Mouse (Mus musculus): ENCODE measurements around the gene Aff4. TPM values are rescaled to one million over a fixed set of nuclear protein-coding genes. Genes with fewer than 3 reads are reported as not detected.
A peak's percentile ranks its signal among the peaks of the same experiment; 100 is the strongest.
"Not testable (repeated sequence)": the region's sequence is repeated elsewhere in the genome, so short reads cannot be mapped to it uniquely, and the experiment has no call there.

Gene Aff4
- polyA plus RNA-seq (2015; fragmentation: Nextera tagmentation; extraction: Ambion mirVana), result 30.5 and 37.7 TPM in 2 replicates

DNA sequence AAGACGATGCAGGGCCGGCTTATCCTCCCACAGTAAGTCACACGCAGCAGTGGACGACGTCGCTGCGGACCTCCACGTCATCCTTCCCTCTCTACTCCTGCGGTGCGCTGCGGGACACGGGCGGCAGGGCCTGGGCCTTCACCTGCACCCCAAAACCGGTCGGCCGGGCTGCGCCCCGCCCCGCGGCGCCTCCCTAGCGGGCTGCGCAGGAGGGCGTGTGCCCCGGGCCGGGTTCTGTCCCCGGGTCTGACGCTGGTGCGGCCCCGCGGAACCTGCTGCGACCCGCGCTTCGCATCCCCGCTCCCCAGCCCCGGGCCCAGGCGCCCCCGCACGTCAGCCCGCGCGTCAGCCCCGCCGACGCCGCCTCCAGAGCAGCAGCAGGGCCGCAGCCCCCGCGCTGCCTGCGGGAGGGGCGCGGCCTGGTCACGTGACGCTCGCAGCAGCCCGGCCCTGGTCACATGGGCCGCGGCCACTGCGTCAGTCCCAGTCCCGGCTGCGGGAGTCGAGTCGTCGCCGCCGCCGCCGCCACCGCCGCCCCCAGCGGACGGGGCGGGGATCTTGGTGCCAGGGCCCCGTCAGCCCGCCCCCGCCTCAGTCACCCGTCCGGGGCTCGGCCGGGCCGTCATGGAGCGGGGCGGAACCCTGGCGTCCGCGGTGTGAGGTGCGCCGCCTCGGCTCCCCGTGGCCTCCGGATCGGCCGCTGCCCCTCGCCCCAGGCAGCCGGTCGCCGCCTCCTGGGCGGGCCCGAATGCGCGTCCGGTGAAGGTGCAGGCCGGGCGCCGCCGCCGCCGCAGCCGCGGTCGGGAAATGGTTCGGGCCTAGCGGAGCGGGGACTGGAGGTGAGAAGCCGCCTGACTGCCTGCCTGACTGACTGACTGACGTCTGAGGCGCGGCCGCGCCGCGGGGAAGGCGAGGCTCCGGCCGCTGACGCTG, at the start of gene Aff4:
Aff4 (plus strand) TSS at position 543 of the 933 bp plus-strand sequence.
- H3K27ac ChIP-seq, result peak within 1 kb of the TSS; percentile 99
- WGBS, result under 1% methylated on average over 113 of the region's 127 CpGs
- peak within 1 kb of the TSS; percentile 99 for H3K4me3 ChIP-seq
- H3K27me3 ChIP-seq, result no peaks in the 10 kb centered on the region
- no peaks in the 10 kb centered on the region for H3K9me3 ChIP-seq (replicated peaks)
- no peaks in the 10 kb centered on the region for H3K36me3 ChIP-seq
- H3K4me2 ChIP-seq, result peak within 1 kb of the TSS; percentile 77
- ATAC-seq (replicated peaks; ENCODE audit: insufficient number of reproducible peaks, insufficient read depth, low FRiP score, low read depth), result peak; percentile 93
- peak within 1 kb of the TSS; percentile 99 for H3K9ac ChIP-seq
- H3K4me1 ChIP-seq (replicated peaks), result peaks cover 10% of the 10 kb centered on the region

DNA sequence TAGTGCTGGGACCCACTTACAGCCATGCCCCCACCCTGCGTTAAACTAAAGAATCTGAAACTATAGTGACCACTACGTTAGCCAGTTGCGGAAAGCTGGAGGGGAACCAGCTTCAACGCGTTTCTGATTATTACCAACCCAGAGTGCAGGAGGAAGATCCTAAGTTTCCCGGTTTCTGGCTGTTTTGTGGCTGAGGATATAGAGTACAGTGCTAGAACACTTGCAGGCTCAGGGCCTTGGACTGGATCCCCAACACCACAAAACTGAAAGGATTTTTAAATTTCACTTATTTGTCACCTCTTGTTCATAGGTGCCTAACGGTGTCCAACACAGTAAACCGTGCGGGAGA, 49.5 kb upstream of the Aff4 start:
- WGBS, result 47% methylated on average over 9 of the region's 9 CpGs
- peak overlapping the region; percentile 99 for H3K27ac ChIP-seq
- H3K36me3 ChIP-seq, result no peaks in the 10 kb centered on the region
- no peak for ATAC-seq (replicated peaks; ENCODE audit: insufficient number of reproducible peaks, insufficient read depth, low FRiP score, low read depth)
- H3K4me2 ChIP-seq, result peak overlapping the region; percentile 76
- H3K4me3 ChIP-seq, result peak overlapping the region; percentile 74
- H3K4me1 ChIP-seq (replicated peaks), result peaks cover 28% of the 10 kb centered on the region
- no peaks in the 10 kb centered on the region for H3K27me3 ChIP-seq
- no peaks in the 10 kb centered on the region for H3K9me3 ChIP-seq (replicated peaks)
- H3K9ac ChIP-seq, result peak overlapping the region; percentile 35

DNA sequence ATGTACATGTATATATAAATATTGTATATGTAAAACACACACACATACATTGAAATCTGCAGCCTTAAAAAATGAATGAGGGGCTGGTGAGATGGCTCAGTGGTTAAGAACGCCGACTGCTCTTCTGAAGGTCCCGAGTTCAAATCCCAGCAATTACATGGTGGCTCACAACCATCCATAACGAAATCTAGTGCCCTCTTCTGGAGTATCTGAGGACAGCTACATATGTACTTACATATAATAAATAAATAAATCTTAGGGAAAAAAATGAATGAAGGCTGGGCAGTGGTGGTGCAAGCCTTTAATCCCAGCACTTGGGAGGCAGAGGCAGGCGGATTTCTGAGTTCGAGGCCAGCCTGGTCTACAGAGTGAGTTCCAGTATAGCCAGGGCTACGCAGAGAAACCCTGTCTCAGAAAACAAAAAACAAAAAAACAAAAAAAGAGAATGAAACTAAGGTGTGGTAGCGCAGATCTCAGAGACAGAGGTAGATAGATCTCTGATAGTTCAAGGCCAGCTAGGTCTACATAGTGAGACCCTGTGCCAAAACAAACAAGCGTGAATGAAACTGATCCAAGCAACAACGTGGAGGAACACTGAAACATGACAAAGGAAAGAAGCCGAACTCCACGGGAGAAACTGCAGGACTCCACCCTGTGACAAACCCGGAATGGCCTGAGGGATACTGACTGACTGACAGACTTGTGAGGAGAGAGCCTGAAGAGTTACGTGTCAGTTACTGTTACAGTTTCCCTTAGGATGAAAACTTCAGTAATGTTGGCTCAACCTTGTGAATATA, 46.4 kb upstream of the Aff4 start:
- no peak overlapping the region for H3K4me3 ChIP-seq
- no peaks in the 10 kb centered on the region for H3K36me3 ChIP-seq
- H3K27me3 ChIP-seq, result no peaks in the 10 kb centered on the region
- peaks cover 28% of the 10 kb centered on the region for H3K4me1 ChIP-seq (replicated peaks)
- no peak for ATAC-seq (replicated peaks; ENCODE audit: insufficient number of reproducible peaks, insufficient read depth, low FRiP score, low read depth)
- no peaks in the 10 kb centered on the region for H3K9me3 ChIP-seq (replicated peaks)
- H3K4me2 ChIP-seq, result no peak overlapping the region
- no peak overlapping the region for H3K9ac ChIP-seq
- 81% methylated on average over 14 of the region's 14 CpGs for WGBS
- no peak overlapping the region for H3K27ac ChIP-seq

DNA sequence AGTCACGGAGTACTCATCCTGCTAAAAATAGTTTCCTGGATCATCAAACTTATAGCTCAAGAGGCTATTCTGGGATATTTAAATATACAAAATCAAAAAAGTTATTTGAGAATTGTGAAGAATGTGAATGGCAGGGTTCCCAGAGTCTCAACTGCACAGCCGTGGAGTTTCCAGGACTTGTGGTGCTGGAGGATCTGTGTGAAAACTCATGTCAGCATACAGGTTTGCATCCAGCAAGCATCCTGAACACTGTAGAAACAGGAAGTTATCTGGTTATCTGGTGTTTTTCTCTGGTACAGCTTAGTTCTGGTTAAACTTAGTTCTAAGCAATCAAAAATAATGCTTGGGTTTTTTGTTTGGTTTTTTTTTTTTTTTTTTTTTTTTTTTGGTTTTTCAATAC, 43.7 kb upstream of the Aff4 start:
- Histone ChIP-seq H3K4me1 (replicated peaks) (peaks cover 25% of the 10 kb centered on the region), H3K27ac (peak overlapping the region; percentile 95), H3K27me3 (no peaks in the 10 kb centered on the region), H3K9me3 (replicated peaks) (no peaks in the 10 kb centered on the region), H3K4me2 (no peak overlapping the region), H3K9ac (no peak overlapping the region), H3K36me3 (no peaks in the 10 kb centered on the region), H3K4me3 (no peak overlapping the region)
- WGBS, result 17% methylated on average over 2 of the region's 2 CpGs
- no peak for ATAC-seq (replicated peaks; ENCODE audit: insufficient number of reproducible peaks, insufficient read depth, low FRiP score, low read depth)

DNA sequence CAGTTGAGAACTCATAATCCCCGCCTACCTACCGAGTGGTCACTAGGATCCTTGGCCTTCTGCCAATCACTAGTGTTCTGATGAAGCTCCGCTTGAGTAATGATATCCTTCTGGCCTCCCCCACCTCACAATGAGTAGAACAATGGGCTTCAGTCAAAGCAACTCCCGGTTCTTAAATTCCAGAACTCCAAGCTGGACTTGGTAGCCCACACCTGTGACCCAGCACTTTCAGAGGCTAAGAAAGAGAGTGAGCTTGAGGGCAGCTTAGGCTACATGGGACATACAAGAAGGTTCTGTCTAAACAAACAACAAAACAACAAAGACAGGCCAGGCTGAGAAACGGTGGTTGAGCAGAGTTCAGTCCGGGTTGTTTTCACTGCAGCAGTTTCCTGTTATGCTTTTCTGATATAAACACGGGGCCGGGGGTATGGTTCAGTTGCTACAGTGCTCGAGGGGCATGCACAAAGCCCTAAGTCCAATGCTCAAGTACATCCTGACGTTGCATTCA, 43.0 kb upstream of the Aff4 start:
- Histone ChIP-seq H3K27ac (peak overlapping the region; percentile 95), H3K9ac (no peak overlapping the region), H3K36me3 (no peaks in the 10 kb centered on the region), H3K9me3 (replicated peaks) (no peaks in the 10 kb centered on the region), H3K27me3 (no peaks in the 10 kb centered on the region), H3K4me2 (no peak overlapping the region), H3K4me3 (no peak overlapping the region), H3K4me1 (replicated peaks) (peaks cover 25% of the 10 kb centered on the region)
- 42% methylated on average over 10 of the region's 10 CpGs for WGBS
- 0 out of 2 replicates have a peak, but pooled peaks have one; percentile 24 for ATAC-seq (replicated peaks; ENCODE audit: insufficient number of reproducible peaks, insufficient read depth, low FRiP score, low read depth)

DNA sequence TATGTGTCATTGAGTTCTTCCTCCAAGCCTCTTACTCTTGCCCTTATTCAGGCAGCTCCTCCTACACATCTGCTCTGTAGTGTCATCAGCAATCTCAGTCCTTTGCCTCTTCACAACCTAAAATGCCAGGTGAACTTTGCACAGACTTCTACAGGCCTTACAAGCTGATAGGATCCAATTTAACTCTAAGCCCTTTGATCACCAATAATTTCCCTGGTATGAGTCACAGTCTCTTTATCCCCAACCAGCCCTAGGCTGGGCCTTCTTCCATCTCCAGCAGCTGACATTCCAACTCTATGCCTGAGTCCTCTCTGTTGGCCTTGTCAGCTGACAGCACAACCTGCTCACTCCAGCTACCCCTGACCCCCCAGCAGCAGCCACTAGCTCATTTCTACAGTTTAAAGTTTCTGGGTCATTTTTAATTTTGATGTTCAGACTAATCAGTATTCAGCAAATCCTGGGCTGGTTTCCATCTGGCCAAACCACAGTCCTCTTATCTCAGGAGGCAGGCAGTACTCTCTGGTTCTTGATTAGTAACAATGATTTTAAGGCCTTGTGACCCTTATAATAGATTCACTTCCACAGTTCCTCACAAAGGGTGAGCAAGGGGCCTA, 42.3 kb upstream of the Aff4 start:
- Histone ChIP-seq H3K9ac (no peak overlapping the region), H3K4me2 (peak overlapping the region; percentile 10; the same call in 1 of the 2 replicates), H3K27ac (peak overlapping the region; percentile 95), H3K27me3 (no peaks in the 10 kb centered on the region), H3K4me1 (replicated peaks) (peaks cover 25% of the 10 kb centered on the region), H3K36me3 (no peaks in the 10 kb centered on the region), H3K9me3 (replicated peaks) (no peaks in the 10 kb centered on the region), H3K4me3 (no peak overlapping the region)
- ATAC-seq (replicated peaks; ENCODE audit: insufficient number of reproducible peaks, insufficient read depth, low FRiP score, low read depth), result peak; percentile 72

DNA sequence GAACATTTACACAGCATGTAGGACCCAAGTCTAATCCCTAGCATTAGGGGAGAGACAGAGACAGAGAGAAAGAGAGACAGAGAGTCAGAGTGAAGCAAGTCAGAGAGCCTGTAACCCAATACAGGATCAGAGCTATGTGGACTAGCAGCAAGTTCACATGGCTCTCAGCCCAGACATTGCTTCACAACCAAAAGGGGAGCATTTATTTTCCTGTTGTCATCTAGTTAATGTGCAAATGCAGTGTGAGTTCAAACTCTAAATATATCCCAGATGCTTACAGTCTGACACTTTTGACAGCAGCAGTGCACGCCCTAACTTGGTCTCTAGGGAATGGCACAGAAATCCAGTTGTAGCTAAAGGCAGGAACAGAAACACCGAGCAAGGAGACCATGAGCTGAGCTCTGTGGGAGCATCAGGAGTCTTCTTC, 41.7 kb upstream of the Aff4 start:
- Histone ChIP-seq H3K9ac (no peak overlapping the region), H3K4me2 (peak overlapping the region; percentile 10; the same call in 1 of the 2 replicates), H3K36me3 (no peaks in the 10 kb centered on the region), H3K27me3 (no peaks in the 10 kb centered on the region), H3K4me3 (no peak overlapping the region), H3K4me1 (replicated peaks) (peaks cover 25% of the 10 kb centered on the region), H3K27ac (peak overlapping the region; percentile 95), H3K9me3 (replicated peaks) (no peaks in the 10 kb centered on the region)
- ATAC-seq (replicated peaks; ENCODE audit: insufficient number of reproducible peaks, insufficient read depth, low FRiP score, low read depth), result peak; percentile 85
- WGBS, result 10% methylated on average over 2 of the region's 2 CpGs

DNA sequence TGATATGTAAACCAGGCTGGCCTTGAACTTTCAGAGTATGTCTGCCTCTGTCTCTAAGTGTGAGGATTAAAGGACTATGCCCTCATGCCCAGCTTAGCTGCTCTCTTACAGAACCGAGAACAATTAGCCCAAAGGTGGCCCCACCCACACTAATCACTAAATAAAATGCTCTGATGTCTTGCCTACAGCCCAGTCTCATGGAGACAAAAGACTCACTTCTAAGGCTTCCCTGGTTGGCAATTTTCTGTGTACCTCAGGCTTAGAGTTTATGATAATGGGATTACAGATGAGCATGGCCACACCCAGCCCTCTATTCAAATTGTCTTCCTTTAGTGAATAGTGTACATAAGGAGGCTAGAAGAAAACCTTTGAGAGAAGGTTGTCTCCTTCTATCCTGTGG, 39.2 kb upstream of the Aff4 start:
- WGBS, result 52% methylated on average over 1 of the region's 1 CpGs
- Histone ChIP-seq H3K4me3 (no peak overlapping the region), H3K4me2 (no peak overlapping the region), H3K36me3 (no peaks in the 10 kb centered on the region), H3K9me3 (replicated peaks) (no peaks in the 10 kb centered on the region), H3K27me3 (no peaks in the 10 kb centered on the region), H3K4me1 (replicated peaks) (peaks cover 25% of the 10 kb centered on the region), H3K27ac (peak overlapping the region; percentile 4; the same call in 1 of the 2 replicates), H3K9ac (no peak overlapping the region)
- no peak for ATAC-seq (replicated peaks; ENCODE audit: insufficient number of reproducible peaks, insufficient read depth, low FRiP score, low read depth)

DNA sequence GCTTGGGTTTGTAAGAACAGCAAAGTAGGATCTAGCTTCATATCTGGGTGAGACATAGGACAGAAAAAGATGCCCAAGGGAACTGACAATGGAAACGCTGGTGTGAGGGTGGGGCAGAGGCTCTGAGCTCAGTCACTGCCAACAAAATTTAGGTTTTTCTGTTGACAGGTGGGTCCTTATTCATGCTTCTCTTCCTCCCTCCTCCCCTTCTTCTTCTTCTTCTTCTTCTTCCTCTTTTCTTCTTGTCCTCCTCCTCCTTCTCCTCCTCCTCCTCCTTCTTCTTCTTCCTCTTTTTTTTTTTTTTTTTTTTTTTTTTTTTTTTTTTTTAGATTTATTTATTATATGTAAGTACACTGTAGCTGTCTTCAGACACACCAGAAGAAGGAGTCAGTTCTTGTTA, 37.8 kb upstream of the Aff4 start:
- not testable (repeated sequence) for H3K9ac ChIP-seq; H3K4me2 ChIP-seq; H3K9me3 ChIP-seq (replicated peaks); ATAC-seq (replicated peaks; ENCODE audit: insufficient number of reproducible peaks, insufficient read depth, low FRiP score, low read depth); H3K27me3 ChIP-seq; H3K36me3 ChIP-seq; H3K4me3 ChIP-seq; H3K27ac ChIP-seq
- WGBS, result 74% methylated on average over 1 of the region's 1 CpGs
- H3K4me1 ChIP-seq (replicated peaks), result peaks cover 19% of the 10 kb centered on the region

DNA sequence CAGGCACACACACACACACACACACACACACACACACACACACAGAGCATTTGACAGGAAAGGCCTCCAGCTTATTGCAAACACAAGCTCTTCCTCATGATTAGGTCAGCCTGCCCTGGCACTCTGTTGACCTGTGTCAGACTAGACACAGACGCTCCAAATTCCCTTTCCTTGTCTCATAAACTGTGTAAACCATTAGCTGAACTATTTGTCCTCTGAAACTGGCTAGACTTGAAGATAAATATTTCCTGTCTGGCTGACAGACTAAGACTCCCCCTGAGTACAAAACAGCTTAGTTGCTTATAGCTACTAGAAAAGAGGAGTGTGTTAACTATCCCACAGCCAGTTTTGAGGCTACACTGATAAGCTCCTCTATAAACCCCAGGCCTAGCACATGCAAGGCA, 35.9 kb upstream of the Aff4 start:
- Histone ChIP-seq H3K36me3 (no peaks in the 10 kb centered on the region), H3K4me2 (no peak overlapping the region), H3K27me3 (no peaks in the 10 kb centered on the region), H3K9ac (no peak overlapping the region), H3K4me1 (replicated peaks) (0 out of 2 replicates have a peak, but pooled peaks cover 2% of the 10 kb centered on the region), H3K4me3 (no peak overlapping the region), H3K9me3 (replicated peaks) (no peaks in the 10 kb centered on the region), H3K27ac (peak overlapping the region; percentile 65)
- 36% methylated on average over 1 of the region's 1 CpGs for WGBS
- ATAC-seq (replicated peaks; ENCODE audit: insufficient number of reproducible peaks, insufficient read depth, low FRiP score, low read depth), result peak; percentile 50

DNA sequence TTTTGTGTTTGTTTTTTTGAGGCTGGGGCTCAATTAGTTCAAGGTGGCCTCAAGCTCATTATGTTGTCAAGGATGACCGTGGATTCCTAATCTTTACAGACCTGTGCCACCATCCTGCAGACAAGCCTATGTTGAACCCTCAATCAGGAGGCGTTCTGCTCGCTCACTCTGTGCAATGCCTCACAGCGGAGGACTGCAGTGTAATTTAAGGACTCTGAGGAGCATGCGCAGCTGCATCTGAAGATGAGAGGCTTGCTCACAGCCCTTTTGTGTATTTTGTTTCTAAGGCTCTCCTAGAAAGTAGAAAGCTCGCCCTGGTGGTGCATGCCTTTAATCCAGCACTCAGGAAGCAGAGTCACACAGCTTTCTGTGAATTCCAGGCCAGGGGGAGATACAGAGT, 33.6 kb upstream of the Aff4 start:
- no peak overlapping the region; the same call in 1 of the 2 replicates for H3K27ac ChIP-seq
- H3K4me1 ChIP-seq (replicated peaks), result 0 out of 2 replicates have a peak, but pooled peaks cover 2% of the 10 kb centered on the region
- H3K9ac ChIP-seq, result no peak overlapping the region
- no peaks in the 10 kb centered on the region for H3K27me3 ChIP-seq
- no peaks in the 10 kb centered on the region for H3K9me3 ChIP-seq (replicated peaks)
- H3K4me2 ChIP-seq, result no peak overlapping the region
- ATAC-seq (replicated peaks; ENCODE audit: insufficient number of reproducible peaks, insufficient read depth, low FRiP score, low read depth), result no peak
- no peaks in the 10 kb centered on the region for H3K36me3 ChIP-seq
- 50% methylated on average over 6 of the region's 6 CpGs for WGBS
- no peak overlapping the region for H3K4me3 ChIP-seq
